Mouse (Mus musculus) midbrain, postnatal 0 days (tissue): ENCODE measurements around the gene Ap2a1. TPM values are rescaled to one million over a fixed set of nuclear protein-coding genes. Genes with fewer than 3 reads are reported as not detected.
A peak's percentile ranks its signal among the peaks of the same experiment; 100 is the strongest.

Source experiments
- ATAC-seq: fragments of 200-750 bp; cut with Nextera tagmentation; 2 replicates; pipeline ENCODE4 v1.8.0; 2017; ENCODE audit warnings: moderate number of reproducible peaks, mild to moderate bottlenecking, moderate TSS enrichment, moderate library complexity; ENCODE audit not compliant: low FRiP score
- DNase-seq: peaks from one replicate; pipeline ENCODE4 v3.0.0-alpha.2; 2015; ENCODE audit warnings: low spot score
- H3K27ac ChIP-seq: fragments of 300-500 bp; sonication (generic); 2 replicates; pipeline ENCODE4 v1.5.1; 2014; ENCODE audit warnings: low read depth, mild to moderate bottlenecking, low read length, mixed read lengths
- H3K27me3 ChIP-seq: fragments of 300-500 bp; sonication (generic); 2 replicates; pipeline ENCODE4 v1.6.1; 2014; ENCODE audit warnings: low read length, control low read depth, mixed read lengths; ENCODE audit not compliant: insufficient read depth
- H3K36me3 ChIP-seq: fragments of 300-500 bp; sonication (generic); 2 replicates; pipeline ENCODE4 v1.6.1; 2014; ENCODE audit warnings: low read length, control low read depth, mixed read lengths; ENCODE audit not compliant: insufficient read depth
- H3K4me1 ChIP-seq: fragments of 300-500 bp; sonication (generic); 2 replicates; pipeline ENCODE4 v1.6.1; 2014; ENCODE audit warnings: mild to moderate bottlenecking, control low read depth, antibody characterized with exemption, low read length, mixed read lengths; ENCODE audit not compliant: insufficient read depth
- H3K4me2 ChIP-seq: fragments of 300-500 bp; sonication (generic); 2 replicates; pipeline ENCODE4 v1.6.1; 2014; ENCODE audit warnings: low read depth, mild to moderate bottlenecking, low read length, mixed read lengths; ENCODE audit not compliant: poor library complexity, severe bottlenecking
- H3K4me3 ChIP-seq: fragments of 300-500 bp; sonication (generic); 2 replicates; pipeline ENCODE4 v1.5.1; 2014; ENCODE audit warnings: low read depth, mild to moderate bottlenecking, low read length, moderate library complexity
- H3K9ac ChIP-seq: fragments of 300-500 bp; sonication (generic); replicated peaks from 2 replicates; pipeline ENCODE4 v1.6.1; 2014; ENCODE audit warnings: mild to moderate bottlenecking, low read length, moderate library complexity, mixed read lengths; ENCODE audit not compliant: poor library complexity, severe bottlenecking
- H3K9me3 ChIP-seq: fragments of 300-500 bp; sonication (generic); 2 replicates; pipeline ENCODE4 v1.6.1; 2016; ENCODE audit warnings: low read length, control low read depth
- CTCF ChIP-seq: IDR thresholded peaks from 2 replicates; pipeline ENCODE4 v1.5.1; 2016; ENCODE audit warnings: antibody characterized with exemption, mild to moderate bottlenecking
- WGBS: fragments of 180-500 bp; shearing (Covaris S2); extraction: QIAGEN DNeasy Blood & Tissue Kit; methylation state at CpG from one replicate; pipeline ENCODE4 v1.1.7; 2014; 5-methylcytosine and 5-hydroxymethylcytosine counted together
- polyA plus RNA-seq: library from polyadenylated mRNA; unstranded; fragments of >200 nt; fragmentation: Nextera tagmentation; extraction: Ambion mirVana; gene quantifications from 2 replicates; pipeline ENCODE4 v1.2.1, GENCODE M21; 2015
- total RNA-seq: library from RNA; depleted of rRNA; stranded (reverse); fragments of >200 nt; gene quantifications from 2 replicates; pipeline ENCODE4 v1.2.3, GENCODE M21; 2014

The Ap2a1 gene
- total and polyA plus RNA-seq, 2 experiments from 2014 or later, result 129 to 238 TPM

- 71% methylated on average over 6 of the region's 6 CpGs for WGBS
- H3K9ac ChIP-seq, result no peak overlapping the region
- H3K4me3 ChIP-seq, result no peak overlapping the region
- no peak for TF ChIP-seq CTCF
- no peak overlapping the region for H3K27ac ChIP-seq
- H3K36me3 ChIP-seq, result no peaks in the 10 kb centered on the region
- H3K4me2 ChIP-seq, result no peak overlapping the region
- H3K9me3 ChIP-seq, result no peaks in the 10 kb centered on the region
- H3K27me3 ChIP-seq, result peaks cover 15% of the 10 kb centered on the region
- no peaks in the 10 kb centered on the region for H3K4me1 ChIP-seq
- ATAC-seq (no peak), DNase-seq (no peak)
These were observed 20.6 kb upstream of the Ap2a1 start for GRCm38 (mm10) chr7:44949922-44950321.

GRCm38 (mm10) chr7:44942904-44943303 is 13.6 kb upstream of the Ap2a1 start, which contains the start of gene Tsks:
Gene Tsks, plus strand, starts transcription at chr7:44943204.
- no peak for TF ChIP-seq CTCF
- Histone ChIP-seq H3K36me3 (no peaks in the 10 kb centered on the region), H3K9me3 (no peaks in the 10 kb centered on the region), H3K4me3 (no peak within 1 kb of the TSS), H3K27me3 (no peaks in the 10 kb centered on the region), H3K9ac (no peak within 1 kb of the TSS), H3K4me2 (no peak within 1 kb of the TSS), H3K27ac (no peak within 1 kb of the TSS), H3K4me1 (no peaks in the 10 kb centered on the region)
- DNase-seq, result no peak
- no peak for ATAC-seq
- WGBS, result 76% methylated on average over 7 of the region's 7 CpGs

GRCm38 (mm10) chr7:44938680-44939079 is 9.4 kb upstream of the Ap2a1 start:
- ATAC-seq (no peak), DNase-seq (no peak)
- no peaks in the 10 kb centered on the region for H3K36me3 ChIP-seq
- TF ChIP-seq CTCF, result no peak
- H3K4me3 ChIP-seq, result no peak overlapping the region
- H3K9me3 ChIP-seq, result 0 out of 2 replicates have a peak, but pooled peaks cover 6% of the 10 kb centered on the region
- H3K27me3 ChIP-seq, result no peaks in the 10 kb centered on the region
- WGBS, result 91% methylated on average over 4 of the region's 4 CpGs
- no peak overlapping the region for H3K9ac ChIP-seq
- H3K4me2 ChIP-seq, result no peak overlapping the region
- no peak overlapping the region for H3K27ac ChIP-seq
- no peaks in the 10 kb centered on the region for H3K4me1 ChIP-seq

DNA sequence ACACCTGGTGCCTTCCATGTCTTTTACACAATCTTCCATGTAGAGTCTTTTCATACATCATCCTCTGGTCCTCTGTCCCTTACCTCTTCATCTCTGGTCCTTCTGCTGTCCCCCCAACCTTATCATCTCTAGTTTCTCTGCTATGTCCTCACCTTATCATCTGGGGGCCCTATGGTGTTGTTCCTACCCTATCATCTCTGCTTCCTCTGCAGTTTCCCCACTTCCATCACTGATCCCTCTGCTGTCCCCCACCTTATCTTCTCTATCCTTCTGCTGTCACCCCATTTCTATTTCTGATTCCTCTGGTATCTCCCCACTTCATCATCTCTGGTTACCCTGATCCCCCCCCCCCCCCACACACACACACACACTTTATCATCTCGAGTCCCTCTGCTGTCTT is 726 bp downstream of the Ap2a1 start:
- TF ChIP-seq CTCF, result no peak
- H3K27ac ChIP-seq, result peak overlapping the region; percentile 89

DNA sequence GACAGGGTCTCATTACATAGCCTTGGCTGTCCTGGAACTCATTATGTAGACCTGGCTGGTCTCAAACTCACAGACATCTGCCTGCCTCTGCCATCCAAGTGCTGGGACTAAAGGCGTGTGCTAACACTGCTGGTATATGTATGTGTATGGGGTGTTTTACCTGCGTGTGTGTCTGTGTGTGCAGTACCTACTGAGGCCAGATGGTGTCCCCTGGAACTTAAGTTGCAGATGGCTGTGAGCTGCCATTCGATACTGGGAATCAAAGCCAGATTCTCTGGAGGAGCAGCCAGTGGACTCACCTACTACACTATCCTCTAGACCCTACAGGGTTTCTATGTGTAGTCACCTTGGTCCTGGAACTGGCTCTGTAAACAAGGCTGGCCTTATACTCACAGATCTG is 3.8 kb downstream of the Ap2a1 start:
- no peak overlapping the region for H3K9ac ChIP-seq
- no peak overlapping the region for H3K4me2 ChIP-seq
- WGBS, result 61% methylated on average over 3 of the region's 3 CpGs
- H3K27ac ChIP-seq, result no peak overlapping the region
- DNase-seq, result peak; percentile 55
- no peak overlapping the region for H3K4me3 ChIP-seq
- H3K4me1 ChIP-seq, result peaks cover 13% of the 10 kb centered on the region
- ATAC-seq, result no peak
- TF ChIP-seq CTCF, result peak; percentile 76
- no peaks in the 10 kb centered on the region for H3K27me3 ChIP-seq
- H3K9me3 ChIP-seq, result no peaks in the 10 kb centered on the region
- peaks cover 14% of the 10 kb centered on the region for H3K36me3 ChIP-seq

More for the DNA sequence above, 726 bp downstream of the Ap2a1 start:
- Histone ChIP-seq H3K4me1 (peaks cover 13% of the 10 kb centered on the region), H3K4me2 (peak overlapping the region; percentile 74), H3K9ac (peak overlapping the region; percentile 93), H3K9me3 (no peaks in the 10 kb centered on the region), H3K27me3 (no peaks in the 10 kb centered on the region), H3K36me3 (peaks cover 2% of the 10 kb centered on the region; the same call in 1 of the 2 replicates), H3K4me3 (peak overlapping the region; percentile 94)
- ATAC-seq (no peak), DNase-seq (no peak)
- WGBS, result 0% methylated on average over 1 of the region's 1 CpGs

- DNase-seq, result no peak
- H3K4me1 ChIP-seq, result peaks cover 2% of the 10 kb centered on the region; the same call in 1 of the 2 replicates
- no peak for ATAC-seq
These were observed 6.8 kb downstream of the Ap2a1 start for GRCm38 (mm10) chr7:44922530-44922929.

More at GRCm38 (mm10) chr7:44922530-44922929, 6.8 kb downstream of the Ap2a1 start:
- no peak overlapping the region for H3K4me3 ChIP-seq
- H3K9me3 ChIP-seq, result no peaks in the 10 kb centered on the region
- H3K4me2 ChIP-seq, result no peak overlapping the region
- H3K27me3 ChIP-seq, result no peaks in the 10 kb centered on the region
- peaks cover 14% of the 10 kb centered on the region for H3K36me3 ChIP-seq
- H3K9ac ChIP-seq, result no peak overlapping the region
- TF ChIP-seq CTCF, result no peak
- H3K27ac ChIP-seq, result no peak overlapping the region
